Mouse (Mus musculus) erythroblast, embryonic 14.5 days (primary cell): ENCODE results near the gene Fam53b. TPM values are rescaled to one million over a fixed set of nuclear protein-coding genes. Genes with fewer than 3 reads are reported as not detected.
A peak's percentile ranks its signal among the peaks of the same experiment; 100 is the strongest.

ENCODE experiments used
- H3K27me3 ChIP-seq: 2 replicates; pipeline ENCODE4 v1.6.1; 2012; ENCODE audit warnings: inconsistent platforms; ENCODE audit not compliant: control insufficient read depth
- H3K36me3 ChIP-seq: 2 replicates; pipeline ENCODE4 v1.6.1; 2012; ENCODE audit warnings: mild to moderate bottlenecking, inconsistent platforms; ENCODE audit not compliant: control insufficient read depth
- H3K4me1 ChIP-seq: 2 replicates; pipeline ENCODE4 v1.6.1; 2012; ENCODE audit warnings: inconsistent platforms; ENCODE audit not compliant: control insufficient read depth
- H3K4me3 ChIP-seq: replicated peaks from 2 replicates; pipeline ENCODE3; 2012; ENCODE audit warnings: moderate library complexity, mild to moderate bottlenecking, inconsistent platforms
- H3K9me3 ChIP-seq: 2 replicates; pipeline ENCODE4 v1.6.1; 2012; ENCODE audit warnings: low read length, inconsistent platforms, mixed read lengths; ENCODE audit not compliant: control insufficient read depth
- GATA1 ChIP-seq: IDR thresholded peaks from 2 replicates; pipeline ENCODE4 v1.6.1; 2012; ENCODE audit warnings: low read length, inconsistent platforms, mixed read lengths
- TAL1 ChIP-seq: IDR thresholded peaks from 3 replicates; pipeline ENCODE4 v1.6.1; 2012; ENCODE audit warnings: low read length, inconsistent platforms, mixed read lengths
- polyA plus RNA-seq: library from polyadenylated mRNA; stranded (reverse); fragments of >175 nt; gene quantifications from 2 replicates; pipeline ENCODE4 v1.2.3, GENCODE M21; 2012

Gene Fam53b
- polyA plus RNA-seq, 1 experiment, result 21.4 TPM

DNA sequence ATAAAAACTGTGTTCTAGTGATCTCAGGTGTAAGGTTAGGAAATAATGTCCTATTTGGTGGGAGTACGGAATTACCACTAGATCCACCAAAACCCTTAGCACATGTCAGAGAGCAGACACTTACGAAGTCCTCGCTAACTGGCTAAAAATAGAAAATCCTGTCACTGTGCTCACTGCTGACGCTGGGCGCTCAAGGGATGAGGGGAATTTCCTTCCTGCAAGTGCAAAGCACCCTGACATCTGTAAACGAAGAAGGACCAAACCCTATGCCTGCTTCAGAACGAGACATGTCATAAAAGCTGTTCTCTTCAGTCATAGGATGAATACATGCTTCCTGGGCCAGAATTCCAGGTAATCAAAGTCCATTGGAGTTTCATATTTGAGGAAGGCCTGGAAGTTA lies 27.7 kb downstream of the Fam53b start:
- peaks cover 65% of the 10 kb centered on the region for H3K4me1 ChIP-seq
- H3K9me3 ChIP-seq, result no peaks in the 10 kb centered on the region
- H3K36me3 ChIP-seq, result peaks cover 9% of the 10 kb centered on the region

DNA sequence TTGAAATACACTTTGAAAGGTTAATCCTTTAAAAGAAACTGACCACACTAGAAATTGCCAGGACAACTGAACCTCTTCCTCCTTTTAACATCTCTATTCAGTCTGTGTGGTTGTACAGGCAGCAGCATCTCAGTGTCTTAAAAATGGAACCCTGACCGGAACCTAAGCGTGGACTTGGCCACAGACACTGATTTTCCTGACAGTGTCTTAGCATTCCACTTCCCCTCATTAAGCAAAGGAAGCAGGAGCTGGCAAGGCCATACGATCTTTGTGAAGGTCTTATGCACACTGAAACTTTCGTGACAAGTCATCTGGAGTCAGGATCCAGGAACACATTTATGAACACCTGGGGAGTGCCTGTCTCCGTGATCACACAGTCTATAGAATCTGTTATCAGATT lies 29.6 kb downstream of the Fam53b start:
- Histone ChIP-seq H3K4me3 (no peak overlapping the region), H3K4me1 (peaks cover 74% of the 10 kb centered on the region), H3K36me3 (peaks cover 16% of the 10 kb centered on the region), H3K27me3 (no peaks in the 10 kb centered on the region), H3K9me3 (no peaks in the 10 kb centered on the region)
- TF ChIP-seq TAL1, result no peak
- no peak for TF ChIP-seq GATA1

More for the DNA sequence above, 27.7 kb downstream of the Fam53b start:
- H3K4me3 ChIP-seq, result no peak overlapping the region
- no peaks in the 10 kb centered on the region for H3K27me3 ChIP-seq
- TF ChIP-seq TAL1, result no peak
- TF ChIP-seq GATA1, result no peak

DNA sequence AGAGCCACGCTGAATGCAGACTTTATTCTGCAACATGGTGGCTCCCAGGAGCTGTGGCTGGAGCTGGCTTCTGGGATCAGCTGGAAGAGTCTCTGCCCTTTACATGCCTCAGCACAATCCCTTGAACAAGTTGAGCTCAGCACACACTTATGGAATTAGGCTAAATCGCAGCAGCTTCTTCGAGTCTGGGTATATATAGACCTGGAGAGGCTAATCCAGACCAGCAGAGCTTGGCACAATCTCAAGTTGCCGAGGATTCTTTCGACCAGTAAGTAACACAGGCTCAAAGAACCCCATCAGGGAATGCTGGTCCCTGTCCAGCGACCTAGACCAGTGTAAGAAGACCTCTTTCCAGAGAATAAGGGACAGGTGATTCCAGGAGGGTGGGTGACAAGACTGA lies 31.8 kb downstream of the Fam53b start:
- TF ChIP-seq TAL1 (no peak), GATA1 (no peak)
- Histone ChIP-seq H3K36me3 (peaks cover 35% of the 10 kb centered on the region), H3K4me1 (peaks cover 85% of the 10 kb centered on the region), H3K9me3 (no peaks in the 10 kb centered on the region), H3K27me3 (no peaks in the 10 kb centered on the region), H3K4me3 (no peak overlapping the region)

DNA sequence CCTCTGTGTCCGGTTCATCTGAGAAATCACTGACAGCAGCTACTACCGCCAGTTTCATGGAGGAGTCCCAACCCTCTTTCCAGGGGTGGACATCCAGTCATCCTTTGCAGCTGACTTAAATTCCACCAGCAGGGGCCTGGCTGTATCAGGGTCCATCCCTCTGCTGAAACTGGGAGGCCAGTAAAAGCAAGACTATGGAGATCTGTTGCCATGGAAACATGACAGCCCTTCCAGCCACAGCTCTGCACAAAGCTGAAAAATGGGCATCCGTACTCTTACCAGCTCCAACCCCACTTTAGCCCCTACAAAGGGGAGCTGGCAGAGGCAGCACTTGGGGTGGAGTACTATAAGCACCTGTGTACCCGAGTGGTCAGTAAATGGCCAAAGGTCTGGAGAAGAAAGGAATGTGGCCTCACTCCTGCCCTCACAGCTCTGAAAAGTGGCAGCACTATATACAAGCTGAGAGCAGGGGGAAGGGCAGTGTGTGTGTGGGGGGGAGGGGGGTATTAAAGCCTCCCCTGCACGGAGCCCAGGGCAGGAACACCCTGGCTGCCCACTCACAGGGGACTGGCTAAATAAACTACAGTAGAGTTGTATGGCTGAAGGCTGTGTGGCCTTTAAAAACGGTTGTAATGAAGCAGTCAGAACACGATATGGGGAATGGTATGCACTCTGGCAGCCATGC lies 32.4 kb downstream of the Fam53b start:
- Histone ChIP-seq H3K4me1 (peaks cover 85% of the 10 kb centered on the region), H3K36me3 (peaks cover 41% of the 10 kb centered on the region)
- TF ChIP-seq GATA1 (no peak), TAL1 (no peak)

DNA sequence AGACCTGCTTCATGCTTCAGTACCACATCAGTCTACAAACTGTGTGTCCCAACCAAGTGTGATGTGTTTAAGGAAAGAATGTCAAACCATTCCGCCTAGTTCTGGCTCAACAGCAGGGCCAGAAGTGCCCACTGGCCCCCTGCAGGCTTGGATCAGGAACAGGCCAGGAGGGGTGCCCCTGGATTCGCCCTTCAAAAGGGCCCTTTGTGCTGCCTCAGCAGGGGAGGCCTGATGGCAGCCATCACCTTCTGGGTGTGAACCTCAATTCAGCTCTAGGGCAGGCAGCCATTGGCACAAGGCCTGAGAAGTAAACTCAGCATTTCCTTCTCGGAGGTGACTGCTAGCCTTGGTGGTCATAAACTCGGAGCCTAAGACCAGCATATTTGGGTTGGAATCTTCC lies 33.1 kb downstream of the Fam53b start:
- Histone ChIP-seq H3K4me3 (no peak overlapping the region), H3K4me1 (peaks cover 86% of the 10 kb centered on the region), H3K27me3 (no peaks in the 10 kb centered on the region), H3K9me3 (no peaks in the 10 kb centered on the region), H3K36me3 (peaks cover 46% of the 10 kb centered on the region)
- TF ChIP-seq GATA1 (no peak), TAL1 (no peak)

More for the DNA sequence above, 32.4 kb downstream of the Fam53b start:
- Histone ChIP-seq H3K27me3 (no peaks in the 10 kb centered on the region), H3K4me3 (no peak overlapping the region), H3K9me3 (no peaks in the 10 kb centered on the region)

DNA sequence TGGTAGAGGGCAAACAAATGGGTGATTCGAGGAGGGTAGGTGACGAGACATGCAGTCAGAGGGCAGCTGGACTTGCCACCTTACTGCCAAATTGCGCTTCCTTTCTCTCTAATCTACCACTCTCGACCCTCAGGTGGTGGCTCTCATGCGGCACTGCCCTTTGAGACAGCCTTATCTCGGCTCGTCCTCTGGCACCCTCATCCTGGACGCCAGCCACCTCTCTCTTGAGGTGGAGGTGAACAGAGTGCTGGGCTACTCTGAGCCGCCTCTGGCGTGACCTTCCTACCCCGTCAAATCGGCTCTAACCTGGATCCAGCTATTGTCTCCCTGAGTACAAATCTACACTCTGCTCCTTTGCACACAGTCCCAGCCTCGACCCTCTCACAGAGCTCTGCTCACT lies 35.1 kb downstream of the Fam53b start:
- H3K36me3 ChIP-seq, result peaks cover 60% of the 10 kb centered on the region
- no peak for TF ChIP-seq TAL1
- 0 out of 2 replicates have a peak, but pooled peaks have one; percentile 32 for TF ChIP-seq GATA1
- H3K9me3 ChIP-seq, result no peaks in the 10 kb centered on the region
- H3K4me1 ChIP-seq, result peaks cover 90% of the 10 kb centered on the region
- H3K4me3 ChIP-seq, result peak overlapping the region; percentile 70
- no peaks in the 10 kb centered on the region for H3K27me3 ChIP-seq

DNA sequence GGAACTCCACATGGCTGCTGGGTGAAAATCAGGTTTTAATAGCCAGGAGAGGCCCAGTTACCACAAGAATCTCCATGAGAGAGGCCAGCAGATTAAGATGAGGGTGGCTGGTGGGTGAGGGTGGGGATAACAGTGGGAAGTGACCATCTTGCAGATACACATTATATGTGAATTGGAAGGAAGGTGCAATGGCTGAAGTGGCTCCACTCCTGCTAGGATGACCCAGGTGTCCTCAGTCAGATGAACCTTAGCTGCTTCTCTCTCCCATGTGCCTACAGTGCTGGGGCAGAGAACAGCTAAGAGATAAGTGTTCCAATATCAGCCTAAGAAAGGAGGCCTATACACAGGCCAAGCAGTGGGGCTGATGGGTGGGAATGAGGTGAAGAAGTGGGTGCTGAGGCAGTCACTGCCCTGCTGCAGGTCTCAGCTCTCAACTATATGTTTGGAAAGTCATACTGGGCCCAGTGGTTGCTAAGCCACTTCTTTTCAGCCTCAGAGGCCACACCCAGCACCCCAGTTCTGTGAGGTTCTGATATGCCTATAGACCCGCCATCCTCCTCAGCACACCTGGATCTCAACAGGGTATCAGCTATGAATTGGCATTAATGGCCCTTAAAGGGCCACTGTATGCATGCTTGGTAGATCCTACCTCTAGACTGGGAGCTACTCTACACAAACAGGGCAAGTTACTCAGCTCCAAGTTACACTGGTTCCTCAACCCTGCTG lies 35.8 kb downstream of the Fam53b start:
- H3K4me3 ChIP-seq, result peak overlapping the region; percentile 70
- H3K27me3 ChIP-seq, result no peaks in the 10 kb centered on the region
- peaks cover 68% of the 10 kb centered on the region for H3K36me3 ChIP-seq
- TF ChIP-seq GATA1, result peak; percentile 74
- peak; percentile 88 for TF ChIP-seq TAL1
- peaks cover 94% of the 10 kb centered on the region for H3K4me1 ChIP-seq
- no peaks in the 10 kb centered on the region for H3K9me3 ChIP-seq

DNA sequence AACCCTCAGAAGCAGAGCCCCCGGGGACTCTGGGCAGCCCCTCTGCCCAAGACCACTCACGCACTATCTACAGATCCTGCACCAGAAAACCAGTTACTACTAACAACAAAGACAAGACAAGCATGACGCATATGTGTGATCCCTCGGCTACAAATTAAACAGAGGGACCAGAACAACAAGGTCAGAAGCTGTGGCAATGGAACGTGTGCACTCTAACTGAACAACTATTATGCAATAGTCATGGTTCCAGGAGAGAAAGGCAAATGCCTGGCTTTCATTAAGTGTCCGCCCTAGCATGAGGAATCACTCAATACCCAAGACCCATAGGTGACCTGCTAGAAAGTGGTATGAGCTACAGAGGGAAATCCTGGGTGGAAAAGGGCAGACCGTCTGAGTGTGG lies 36.6 kb downstream of the Fam53b start:
- Histone ChIP-seq H3K4me3 (peak overlapping the region; percentile 70), H3K36me3 (peaks cover 76% of the 10 kb centered on the region), H3K27me3 (no peaks in the 10 kb centered on the region), H3K9me3 (no peaks in the 10 kb centered on the region), H3K4me1 (peaks cover 98% of the 10 kb centered on the region)
- TF ChIP-seq TAL1, result no peak
- no peak for TF ChIP-seq GATA1

DNA sequence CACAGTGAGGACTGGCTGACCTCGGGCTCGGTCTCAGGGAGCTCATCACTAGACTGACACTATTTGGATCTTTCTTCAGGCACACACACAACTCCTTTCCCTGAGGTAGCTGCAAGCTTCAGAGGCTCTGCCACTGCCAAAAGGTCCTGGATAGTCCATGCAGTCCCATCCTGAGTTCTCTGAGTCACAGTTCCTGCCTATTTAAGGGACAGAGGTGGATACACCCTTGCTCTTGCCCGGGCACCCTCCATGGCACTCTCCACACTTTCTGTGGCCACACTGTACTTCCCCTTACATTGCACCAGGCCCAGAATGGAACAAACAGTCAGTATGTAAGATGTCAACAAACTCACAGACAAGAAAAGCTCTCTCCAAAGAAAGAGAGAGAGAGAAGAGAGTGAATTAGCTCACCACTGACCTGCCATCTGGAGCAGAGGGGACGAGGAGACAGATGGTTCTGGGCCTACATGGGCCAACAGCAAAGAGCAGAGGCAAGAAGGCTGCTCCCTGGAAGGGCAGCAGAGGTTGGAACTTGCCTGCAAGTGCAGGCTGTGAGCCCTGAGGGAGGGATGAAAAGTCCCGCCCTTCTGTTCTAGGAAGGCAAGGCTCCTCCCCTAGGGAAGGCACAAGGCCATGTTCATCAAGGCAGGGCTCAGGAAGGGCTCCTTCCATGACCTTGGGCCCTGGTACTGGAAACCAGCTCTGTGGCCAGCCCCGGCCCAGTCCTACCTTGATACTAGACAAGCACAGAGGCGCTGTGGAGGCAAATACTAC lies 37.2 kb downstream of the Fam53b start:
- TF ChIP-seq TAL1 (no peak), GATA1 (no peak)
- peak overlapping the region; percentile 70 for H3K4me3 ChIP-seq
- no peaks in the 10 kb centered on the region for H3K9me3 ChIP-seq
- H3K27me3 ChIP-seq, result no peaks in the 10 kb centered on the region
- H3K4me1 ChIP-seq, result peaks cover 98% of the 10 kb centered on the region
- H3K36me3 ChIP-seq, result peaks cover 82% of the 10 kb centered on the region
